In genomic region chr1:48276206-48276605, GRCm38 (mm10) we compare ENCODE assay signal across 12 mouse cellular contexts.
DNase-seq lines count a peak whose midpoint lies in the region; ATAC-seq lines count a peak whose summit lies in the region.
"Had no signal": no experiment of that assay in that cellular context is flagged by ENCODE, and none has a peak within 500 bp of the region (broad histone marks: within the 10 kb centered on the region; RNA-seq: fewer than 3 reads in every experiment).

No protein-coding gene starts in this region.

- peak; percentile 75 for ATAC-seq in forebrain, embryonic 14.5 days
- ATAC-seq in forebrain, embryonic 11.5 days (replicated peaks; ENCODE audit: low FRiP score): no peak
- ATAC-seq in megakaryocyte-erythroid progenitor cell, adult 5-6 weeks (replicated peaks; ENCODE audit: low FRiP score, low TSS enrichment, poor library complexity, severe bottlenecking): no peak
- no peak for ATAC-seq in megakaryocyte, adult 5-6 weeks (ENCODE audit: poor library complexity, severe bottlenecking)

- 74% methylated on average over 7 of the region's 7 CpGs for WGBS in forebrain, embryonic 14.5 days
- WGBS in forebrain, embryonic 11.5 days: 88% methylated on average over 7 of the region's 7 CpGs

- intact Hi-C loops in left cerebral cortex, postnatal 36 days (cut with DNase I): no loop called here

- H3K27me3 ChIP-seq in forebrain, embryonic 14.5 days (replicated peaks; ENCODE audit: control insufficient read depth, insufficient read depth, low read length): no peaks in the 10 kb centered on the region
- H3K27me3 ChIP-seq in forebrain, embryonic 11.5 days (ENCODE audit: control insufficient read depth, insufficient read depth, low read length): no peaks in the 10 kb centered on the region
- H3K27me3 ChIP-seq: neural tube, embryonic 12.5 days had no signal

- DNase-seq in forebrain, embryonic 14.5 days (ENCODE audit: low spot score): peak; percentile 73
- DNase-seq in forebrain, embryonic 11.5 days (ENCODE audit: low spot score): no peak
- DNase-seq in cerebellum, adult 18-20 months: peak; percentile 85 to 90
- DNase-seq in layer of hippocampus, adult 11-12 months (ENCODE audit: low spot score): peak; percentile 14
- peak; percentile 9 to 15 for DNase-seq in left cerebral cortex, postnatal 36 days (ENCODE audit: low spot score in 2 of 2)
- DNase-seq in thymus, postnatal 4 days: no peak
- DNase-seq: B cell, adult 2 months; gastrocnemius, adult 2 months; lung, postnatal 36 days had no signal

- H3K36me3 ChIP-seq in forebrain, embryonic 14.5 days (ENCODE audit: control insufficient read depth, insufficient read depth, low read length): no peaks in the 10 kb centered on the region
- H3K36me3 ChIP-seq in forebrain, embryonic 11.5 days (ENCODE audit: control insufficient read depth, insufficient read depth, low read length): no peaks in the 10 kb centered on the region
- H3K36me3 ChIP-seq: neural tube, embryonic 12.5 days had no signal

- no peaks in the 10 kb centered on the region for H3K4me1 ChIP-seq in forebrain, embryonic 14.5 days (ENCODE audit: control insufficient read depth, insufficient read depth, low read length)
- H3K4me1 ChIP-seq in forebrain, embryonic 11.5 days (replicated peaks; ENCODE audit: control insufficient read depth, insufficient read depth, low read length): no peaks in the 10 kb centered on the region
- H3K4me1 ChIP-seq: neural tube, embryonic 12.5 days had no signal

- H3K4me2 ChIP-seq in forebrain, embryonic 14.5 days (ENCODE audit: low read length): no peak overlapping the region
- H3K4me2 ChIP-seq in forebrain, embryonic 11.5 days (ENCODE audit: low read depth, low read length, severe bottlenecking): no peak overlapping the region
- H3K4me2 ChIP-seq: neural tube, embryonic 12.5 days had no signal

- no peaks in the 10 kb centered on the region for H3K9me3 ChIP-seq in forebrain, embryonic 14.5 days (replicated peaks; ENCODE audit: control insufficient read depth, low read length)
- no peaks in the 10 kb centered on the region for H3K9me3 ChIP-seq in forebrain, embryonic 11.5 days (ENCODE audit: control insufficient read depth, low read length)
- H3K9me3 ChIP-seq: neural tube, embryonic 12.5 days had no signal

- no peak overlapping the region for H3K4me3 ChIP-seq in forebrain, embryonic 14.5 days (ENCODE audit: low read depth, low read length)
- H3K4me3 ChIP-seq in forebrain, embryonic 11.5 days (ENCODE audit: low read depth, low read length): no peak overlapping the region
- H3K4me3 ChIP-seq: gastrocnemius, adult 2 months; neural tube, embryonic 12.5 days had no signal

- no peak overlapping the region for H3K27ac ChIP-seq in forebrain, embryonic 14.5 days (ENCODE audit: low read depth, low read length)
- no peak overlapping the region for H3K27ac ChIP-seq in forebrain, embryonic 11.5 days (ENCODE audit: low read depth, low read length)
- H3K27ac ChIP-seq: gastrocnemius, adult 2 months; neural tube, embryonic 12.5 days had no signal

- no peak overlapping the region for H3K9ac ChIP-seq in forebrain, embryonic 14.5 days (ENCODE audit: low read length)
- no peak overlapping the region for H3K9ac ChIP-seq in forebrain, embryonic 11.5 days (ENCODE audit: low read length)
- H3K9ac ChIP-seq: neural tube, embryonic 12.5 days had no signal

Comparison
In these comparisons a context has a peak if more than half of its experiments do, and no peak if none do; other contexts are left out.
1. DNase-seq: peak in forebrain, embryonic 14.5 days (single experiment), cerebellum, adult 18-20 months (2 of 2), layer of hippocampus, adult 11-12 months (single experiment) and left cerebral cortex, postnatal 36 days (2 of 2); none in forebrain, embryonic 11.5 days (single experiment) and thymus, postnatal 4 days (single experiment).